Mouse (Mus musculus) stomach, adult 2 months (tissue): Measurements from ENCODE around the gene Defb15. TPM values are rescaled to one million over a fixed set of nuclear protein-coding genes. Genes with fewer than 3 reads are reported as not detected.

ENCODE experiments used
- polyA plus RNA-seq: library from polyadenylated mRNA; depleted of rRNA; stranded (reverse); fragments of >200 nt; gene quantifications from 2 replicates; pipeline ENCODE4 v1.2.3, GENCODE M21; 2012; rRNA removed

Gene Defb15
- not detected in 2 replicates for polyA plus RNA-seq

GRCm38 (mm10) chr8:21932610-21933009 is at the start of gene Defb15:
TSS of gene Defb15 (minus strand) at chr8:21932710.

DNA sequence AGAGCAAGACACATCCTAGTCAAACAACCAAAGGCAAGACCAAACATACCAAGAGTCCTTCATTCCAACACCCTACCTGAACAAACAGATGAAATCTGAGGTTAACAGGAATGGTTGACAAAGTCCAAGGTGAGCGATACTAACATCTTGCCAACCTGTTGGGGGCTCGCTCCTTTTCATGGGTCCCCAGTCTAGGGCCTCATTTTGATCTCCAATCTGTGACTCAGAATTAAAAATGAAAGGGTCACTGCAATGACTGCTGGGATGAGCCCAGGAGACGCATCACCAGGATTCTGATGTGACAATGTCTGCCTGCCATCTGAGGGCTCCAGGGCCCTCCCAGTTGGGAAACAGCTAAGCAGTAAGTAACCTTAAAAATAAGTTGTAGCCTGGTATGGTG is 37.0 kb upstream of the Defb15 start, which contains the start of gene Ccdc70:
Ccdc70 (plus strand) TSS at position 301 of the 400 bp plus-strand sequence.

GRCm38 (mm10) chr8:21958414-21958813 is 25.9 kb upstream of the Defb15 start, which contains the start of gene Fam90a1a:
TSS of gene Fam90a1a (plus strand) at chr8:21958714.

GRCm38 (mm10) chr8:21946462-21946861 is 14.0 kb upstream of the Defb15 start, which contains the start of gene Defb13:
TSS of gene Defb13 (plus strand) at chr8:21946762.

DNA sequence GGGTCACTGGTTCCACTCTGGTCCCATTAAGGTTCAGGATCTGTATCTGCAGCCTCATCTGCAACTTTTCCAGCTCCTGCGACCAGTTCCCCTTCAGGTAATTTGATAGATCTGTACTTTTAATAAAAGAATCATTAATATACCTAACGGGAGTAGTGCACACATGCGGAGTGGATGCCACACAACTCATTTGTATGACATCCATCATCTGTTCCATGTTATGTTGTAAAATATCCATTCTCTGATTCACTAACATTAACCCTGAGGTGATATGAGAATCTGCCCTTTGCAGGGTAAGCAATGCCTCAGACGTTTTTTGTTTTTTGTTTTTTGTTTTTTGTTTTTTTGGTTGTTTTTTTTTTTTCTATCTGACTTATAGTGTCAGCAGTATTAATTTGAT is 5.5 kb upstream of the Defb15 start, which contains the start of gene Defb35:
Defb35 (plus strand) TSS at position 301 of the 400 bp plus-strand sequence.

GRCm38 (mm10) chr8:21906290-21906689 is 26.2 kb downstream of the Defb15 start, which contains the start of gene Defb11:
TSS of gene Defb11 (minus strand) at chr8:21906412.

GRCm38 (mm10) chr8:21885321-21885720 is 47.2 kb downstream of the Defb15 start, which contains the start of gene Defb9:
TSS of gene Defb9 (minus strand) at chr8:21885421.

Other genes starting within 250 kb of the Defb15 start
- gene AY761184, start 229.1 kb downstream of the Defb15 start, polyA plus RNA-seq, result not detected in 2 replicates
- not detected in 2 replicates for gene Defa24, start 198.2 kb downstream of the Defb15 start, polyA plus RNA-seq
- not detected in 2 replicates for gene Defb50, start 109.2 kb downstream of the Defb15 start, polyA plus RNA-seq
- not detected in 2 replicates for gene Defb2, start 92.8 kb downstream of the Defb15 start, polyA plus RNA-seq
- not detected in 2 replicates for gene Defb10, start 73.8 kb downstream of the Defb15 start, polyA plus RNA-seq
- gene Defb9, start 47.3 kb downstream of the Defb15 start, polyA plus RNA-seq, result not detected in 2 replicates
- not detected in 2 replicates for gene Defb11, start 26.3 kb downstream of the Defb15 start, polyA plus RNA-seq
- gene Defb35, start 5.6 kb upstream of the Defb15 start, polyA plus RNA-seq, result not detected in 2 replicates
- gene Defb13, start 14.1 kb upstream of the Defb15 start, polyA plus RNA-seq, result not detected in 2 replicates
- gene Fam90a1a, start 26.0 kb upstream of the Defb15 start, polyA plus RNA-seq, result not detected in 2 replicates
- gene Ccdc70, start 37.1 kb upstream of the Defb15 start, polyA plus RNA-seq, result not detected in 2 replicates
- 2.4 and 2.7 TPM in 2 replicates for gene Atp7b, start 127.6 kb upstream of the Defb15 start, polyA plus RNA-seq
- gene Alg11, start 128.0 kb upstream of the Defb15 start, polyA plus RNA-seq, result 0.44 and 0.65 TPM in 2 replicates
- 0.05 and 0.08 TPM in 2 replicates for gene Nek5, start 192.3 kb upstream of the Defb15 start, polyA plus RNA-seq
- 0.09 and 0.40 TPM in 2 replicates for gene Nek3, start 233.7 kb upstream of the Defb15 start, polyA plus RNA-seq